Mouse (Mus musculus) thymus, postnatal 14 days (tissue): ENCODE measurements at regions not wholly inside any gene's neighbourhood (a gene's known extent, or its start where the extent isn't known, plus 50 kb on each side); places are given as distances from the start of the nearest gene placed in this dataset.

ENCODE experiments used
- DNase-seq: peaks from one replicate; pipeline ENCODE4 v3.0.0; 2021

GRCm38 (mm10) chr19:44692396-44692795 lies 63.4 kb upstream of the Pax2 start:
- DNase-seq: peak; percentile 14

- DNase-seq: no peak
These were observed 63.0 kb upstream of the Pax2 start for GRCm38 (mm10) chr19:44692816-44693215.

- no peak for DNase-seq
These were observed 60.5 kb upstream of the Pax2 start for GRCm38 (mm10) chr19:44695331-44695730.

GRCm38 (mm10) chr19:44696059-44696712 lies 59.7 kb upstream of the Pax2 start:
- no peak for DNase-seq

- DNase-seq: no peak
These were observed 59.1 kb upstream of the Pax2 start for GRCm38 (mm10) chr19:44696773-44697172.

- no peak for DNase-seq
These were observed 57.2 kb upstream of the Pax2 start for GRCm38 (mm10) chr19:44698382-44699256.
